Mouse (Mus musculus) cerebellum, postnatal 14 days (tissue): Measurements from ENCODE around the gene Kdm2a.

Experiments
- DNase-seq, 2 experiments: peaks; one replicate each; pipeline ENCODE4 v3.0.0; 2021; ENCODE audit warnings: mixed read lengths in 2 of 2

The Kdm2a gene

GRCm38 (mm10) chr19:4326106-4326505, 72.0 kb downstream of the Kdm2a start:
- DNase-seq, result no peak

- no peak for DNase-seq
Measured at GRCm38 (mm10) chr19:4322134-4322533, 76.0 kb downstream of the Kdm2a start.

GRCm38 (mm10) chr19:4321622-4322021, 76.5 kb downstream of the Kdm2a start:
- DNase-seq, result peak; percentile 54 to 55

- peak; percentile 75 for DNase-seq
Measured at GRCm38 (mm10) chr19:4319272-4319671, 78.8 kb downstream of the Kdm2a start.

GRCm38 (mm10) chr19:4317181-4317580, 80.9 kb downstream of the Kdm2a start:
- peak in 1 of 2 experiments; percentile 59 for DNase-seq

- peak; percentile 93 to 94 for DNase-seq
Measured at GRCm38 (mm10) chr19:4315223-4315944, 82.7 kb downstream of the Kdm2a start.

GRCm38 (mm10) chr19:4309776-4310185, 88.3 kb downstream of the Kdm2a start:
- peak; percentile 78 to 79 for DNase-seq

GRCm38 (mm10) chr19:4309302-4309701, 88.8 kb downstream of the Kdm2a start:
- no peak for DNase-seq

- DNase-seq, result peak; percentile 92 to 94
Measured at GRCm38 (mm10) chr19:4306190-4306577, 91.9 kb downstream of the Kdm2a start, which contains the start of gene Grk2. TSS of gene Grk2 (minus strand) at chr19:4306222.

- peak; percentile 75 to 76 for DNase-seq
Measured at GRCm38 (mm10) chr19:4305491-4306189, 92.4 kb downstream of the Kdm2a start.

- DNase-seq, result peak in 1 of 2 experiments; percentile 51
Measured at GRCm38 (mm10) chr19:4304871-4305321, 93.2 kb downstream of the Kdm2a start.

GRCm38 (mm10) chr19:4304251-4304821, 93.7 kb downstream of the Kdm2a start:
- peak in 1 of 2 experiments; percentile 64 for DNase-seq

GRCm38 (mm10) chr19:4303640-4303995, 94.5 kb downstream of the Kdm2a start:
- DNase-seq, result no peak

- DNase-seq, result peak; percentile 96 to 97
Measured at GRCm38 (mm10) chr19:4302936-4303639, 95.0 kb downstream of the Kdm2a start.

- peak in 1 of 2 experiments; percentile 56 for DNase-seq
Measured at GRCm38 (mm10) chr19:4301735-4302651, 96.1 kb downstream of the Kdm2a start.

GRCm38 (mm10) chr19:4300852-4301734, 97.0 kb downstream of the Kdm2a start:
- no peak for DNase-seq

- DNase-seq, result peak in 1 of 2 experiments; percentile 52
Measured at GRCm38 (mm10) chr19:4300271-4300704, 97.8 kb downstream of the Kdm2a start.

- DNase-seq, result no peak
Measured at GRCm38 (mm10) chr19:4299574-4300270, 98.4 kb downstream of the Kdm2a start.

- DNase-seq, result no peak
Measured at GRCm38 (mm10) chr19:4299126-4299525, 99.0 kb downstream of the Kdm2a start.
